ENCODE assay signal across 9 mouse cellular contexts in the genomic region with DNA sequence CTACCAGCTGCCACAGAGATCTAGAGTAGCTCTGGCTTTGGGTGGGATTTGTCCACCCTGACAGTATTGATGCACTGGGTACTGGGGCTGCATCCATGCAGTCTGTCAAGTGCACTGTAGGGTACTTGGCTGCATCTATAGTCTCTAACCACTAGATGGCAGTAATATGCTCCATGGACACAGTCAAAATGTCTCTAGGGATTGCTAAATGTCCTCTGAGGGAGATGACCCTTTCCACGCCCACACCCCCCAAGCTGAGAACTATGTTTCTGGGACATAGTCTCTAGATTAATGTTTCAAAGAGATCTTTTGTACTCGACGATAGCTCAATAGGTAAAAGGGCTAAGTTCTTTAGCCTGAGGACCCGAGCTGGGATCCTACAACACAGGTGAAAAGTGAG. TPM values are rescaled to one million over a fixed set of nuclear protein-coding genes. Genes with fewer than 3 reads are reported as not detected.
DNase-seq lines count a peak whose midpoint lies in the region; ATAC-seq and TF ChIP-seq lines count a peak whose summit lies in the region.
"Had no signal": no experiment of that assay in that cellular context is flagged by ENCODE, and none has a peak within 500 bp of the region (broad histone marks: within the 10 kb centered on the region; RNA-seq: fewer than 3 reads in every experiment).

No protein-coding gene starts in this region.

- H3K36me3 ChIP-seq in forebrain, embryonic 12.5 days (replicated peaks): no peaks in the 10 kb centered on the region
- H3K36me3 ChIP-seq in forebrain, embryonic 15.5 days: no peaks in the 10 kb centered on the region
- H3K36me3 ChIP-seq in testis, adult 2 months (ENCODE audit: control insufficient read depth, insufficient read depth, low read length): no peaks in the 10 kb centered on the region
- H3K36me3 ChIP-seq: limb, embryonic 13.5 days had no signal

- H3K4me1 ChIP-seq in forebrain, embryonic 12.5 days: no peaks in the 10 kb centered on the region
- H3K4me1 ChIP-seq in forebrain, embryonic 15.5 days: no peaks in the 10 kb centered on the region
- H3K4me1 ChIP-seq in testis, adult 2 months (ENCODE audit: control insufficient read depth, insufficient read depth, low read length): peaks cover 3% of the 10 kb centered on the region

- H3K9ac ChIP-seq in forebrain, embryonic 12.5 days: no peak overlapping the region
- no peak overlapping the region for H3K9ac ChIP-seq in forebrain, embryonic 15.5 days (replicated peaks)
- H3K9ac ChIP-seq: limb, embryonic 13.5 days had no signal

- H3K27me3 ChIP-seq in forebrain, embryonic 12.5 days: no peaks in the 10 kb centered on the region
- H3K27me3 ChIP-seq in forebrain, embryonic 15.5 days: no peaks in the 10 kb centered on the region
- H3K27me3 ChIP-seq in testis, adult 2 months (ENCODE audit: control insufficient read depth, insufficient read depth, low read length): no peaks in the 10 kb centered on the region
- H3K27me3 ChIP-seq: limb, embryonic 13.5 days had no signal

- H3K9me3 ChIP-seq in forebrain, embryonic 12.5 days: peaks cover 6% of the 10 kb centered on the region; the same call in 1 of the 2 replicates
- 0 out of 2 replicates have a peak, but pooled peaks cover 3% of the 10 kb centered on the region for H3K9me3 ChIP-seq in forebrain, embryonic 15.5 days

- no peak overlapping the region for H3K4me2 ChIP-seq in forebrain, embryonic 12.5 days
- H3K4me2 ChIP-seq in forebrain, embryonic 15.5 days (replicated peaks): no peak overlapping the region
- H3K4me2 ChIP-seq: limb, embryonic 13.5 days had no signal

- no peak for DNase-seq in testis, postnatal 10 days (ENCODE audit: low spot score)
- peak; percentile 28 to 47 for DNase-seq in heart, postnatal 10 days
- DNase-seq in retina, postnatal 7 days (ENCODE audit: low read depth, low spot score): peak; percentile 30
- no peak for DNase-seq in gastrocnemius, postnatal 14 days

- H3K4me3 ChIP-seq in forebrain, embryonic 12.5 days (replicated peaks): no peak overlapping the region
- no peak overlapping the region for H3K4me3 ChIP-seq in forebrain, embryonic 15.5 days
- H3K4me3 ChIP-seq in testis, adult 2 months (ENCODE audit: control insufficient read depth, low read depth, low read length): no peak overlapping the region; the same call in 1 of the 2 replicates
- H3K4me3 ChIP-seq: limb, embryonic 13.5 days had no signal

- no peak overlapping the region for H3K27ac ChIP-seq in forebrain, embryonic 12.5 days
- H3K27ac ChIP-seq in forebrain, embryonic 15.5 days (replicated peaks): no peak overlapping the region
- H3K27ac ChIP-seq in testis, adult 2 months (ENCODE audit: control insufficient read depth, insufficient read depth, low read depth, low read length): no peak overlapping the region
- H3K27ac ChIP-seq: limb, embryonic 13.5 days had no signal

- peak; percentile 49; the same call in 1 of the 2 replicates for TF ChIP-seq CTCF in testis, adult 2 months (IDR thresholded peaks at IDR 0.05; ENCODE audit: control insufficient read depth, insufficient read depth, insufficient replicate concordance, low read depth, low read length)

- no peak for TF ChIP-seq POLR2A in testis, adult 2 months (IDR thresholded peaks at IDR 0.05; ENCODE audit: control insufficient read depth, low read depth, low read length)

- 35% methylated on average over 4 of the region's 4 CpGs for WGBS in forebrain, embryonic 12.5 days
- 39% methylated on average over 4 of the region's 4 CpGs for WGBS in forebrain, embryonic 15.5 days

- ATAC-seq in forebrain, embryonic 12.5 days (ENCODE audit: low FRiP score): 0 out of 2 replicates have a peak, but pooled peaks have one; percentile 23
- no peak for ATAC-seq in forebrain, embryonic 15.5 days (replicated peaks)
- no peak for ATAC-seq in cerebellum, adult (ENCODE audit: insufficient number of reproducible peaks, low FRiP score, low TSS enrichment)

- intact Hi-C loops in heart, postnatal 10 days (cut with DNase I): loop anchor here (1.0 to 5.0 kb wide), 2 partner anchors 43 to 210 kb away; a partner anchor contains a TSS
- intact Hi-C loops in gastrocnemius, postnatal 14 days (cut with DNase I; ENCODE audit: low total_unique reads): no loop called here

RNA-seq across cellular contexts. Expression of a gene that starts 42.8 kb away (rescaled TPM):
- polyA plus RNA-seq in forebrain, embryonic 12.5 days (2016; fragmentation: Nextera tagmentation; extraction: Ambion mirVana): 1.8 and 2.0 TPM in 2 replicates
- 2.5 and 2.8 TPM in 2 replicates for polyA plus RNA-seq in forebrain, embryonic 15.5 days (2015; fragmentation: Nextera tagmentation; extraction: Ambion mirVana)
- 3.0 and 3.2 TPM in 2 replicates for polyA plus RNA-seq in testis, adult 2 months (2012; rRNA removed)
- total RNA-seq in heart, postnatal 10 days (2021): 10 to 100 TPM; 36.1 to 40.3 TPM
- 10 to 100 TPM; 19.0 to 26.6 TPM for total RNA-seq in gastrocnemius, postnatal 14 days (2021)

Comparison
In these comparisons a context has a peak if more than half of its experiments do, and no peak if none do; other contexts are left out.
1. DNase-seq: peak in heart, postnatal 10 days (2 of 2) and retina, postnatal 7 days (single experiment); none in testis, postnatal 10 days (single experiment) and gastrocnemius, postnatal 14 days (single experiment).